Mouse (Mus musculus): ENCODE results near the gene Senp5. TPM values are rescaled to one million over a fixed set of nuclear protein-coding genes. Genes with fewer than 3 reads are reported as not detected.
A peak's percentile ranks its signal among the peaks of the same experiment; 100 is the strongest.
"Not testable (repeated sequence)": the region's sequence is repeated elsewhere in the genome, so short reads cannot be mapped to it uniquely, and the experiment has no call there.

Senp5 gene
- polyA plus RNA-seq, 1 experiment from 2014 or later, result 10.4 TPM

DNA sequence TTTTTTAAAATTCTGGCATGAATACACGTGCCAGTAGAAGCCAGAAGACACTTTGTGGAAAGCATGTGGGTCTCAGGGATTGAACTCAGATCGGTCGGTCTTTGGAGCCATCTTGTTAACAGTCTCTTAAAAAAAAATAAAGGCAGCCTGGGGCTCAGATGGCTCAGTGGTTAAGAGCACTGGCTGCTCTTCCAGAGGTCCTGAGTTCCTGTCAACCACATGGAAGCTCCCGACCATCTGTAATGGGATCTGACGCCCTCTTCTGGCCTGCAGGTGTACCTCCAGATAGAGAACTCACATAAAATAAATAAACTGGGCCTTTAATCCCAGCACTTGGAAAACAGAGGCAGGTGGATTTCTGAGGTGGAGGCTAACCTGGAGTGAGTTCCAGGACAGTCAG lies 22.1 kb downstream of the Senp5 start:
- no peak overlapping the region for H3K27ac ChIP-seq (replicated peaks)
- no peak overlapping the region for H3K4me2 ChIP-seq
- no peaks in the 10 kb centered on the region for H3K27me3 ChIP-seq (replicated peaks)
- H3K4me1 ChIP-seq, result no peaks in the 10 kb centered on the region
- ATAC-seq (ENCODE audit: extremely low read depth, insufficient number of reproducible peaks, low FRiP score, low TSS enrichment), result no peak
- WGBS, result 76% methylated on average over 5 of the region's 5 CpGs
- H3K36me3 ChIP-seq, result peaks cover 72% of the 10 kb centered on the region
- no peak overlapping the region for H3K4me3 ChIP-seq
- no peaks in the 10 kb centered on the region for H3K9me3 ChIP-seq
- H3K9ac ChIP-seq, result no peak overlapping the region

DNA sequence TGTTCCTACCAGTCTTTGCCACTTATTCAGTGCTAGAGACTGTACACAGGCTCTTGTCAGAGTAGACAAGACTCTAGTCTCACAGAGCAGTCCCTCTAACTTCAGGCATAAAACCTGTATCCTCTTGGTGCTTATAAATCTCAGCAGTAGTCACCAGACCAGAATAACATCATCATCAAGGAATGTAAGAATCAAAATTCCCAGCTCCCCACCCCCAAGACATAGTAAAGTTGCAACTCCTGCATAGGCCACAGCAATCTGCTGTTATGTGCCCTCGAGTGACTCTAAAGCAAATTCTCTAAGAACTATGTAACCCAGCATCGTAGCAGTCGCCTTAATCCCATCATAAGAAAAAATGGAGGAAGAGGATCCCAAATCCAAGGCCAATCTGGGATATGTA lies 23.6 kb downstream of the Senp5 start:
- no peaks in the 10 kb centered on the region for H3K9me3 ChIP-seq
- no peak for ATAC-seq (ENCODE audit: extremely low read depth, insufficient number of reproducible peaks, low FRiP score, low TSS enrichment)
- no peak overlapping the region for H3K27ac ChIP-seq (replicated peaks)
- WGBS, result 82% methylated on average over 3 of the region's 3 CpGs
- H3K4me2 ChIP-seq, result no peak overlapping the region
- H3K9ac ChIP-seq, result no peak overlapping the region
- H3K4me3 ChIP-seq, result no peak overlapping the region
- no peaks in the 10 kb centered on the region for H3K4me1 ChIP-seq
- no peaks in the 10 kb centered on the region for H3K27me3 ChIP-seq (replicated peaks)
- H3K36me3 ChIP-seq, result peaks cover 76% of the 10 kb centered on the region

DNA sequence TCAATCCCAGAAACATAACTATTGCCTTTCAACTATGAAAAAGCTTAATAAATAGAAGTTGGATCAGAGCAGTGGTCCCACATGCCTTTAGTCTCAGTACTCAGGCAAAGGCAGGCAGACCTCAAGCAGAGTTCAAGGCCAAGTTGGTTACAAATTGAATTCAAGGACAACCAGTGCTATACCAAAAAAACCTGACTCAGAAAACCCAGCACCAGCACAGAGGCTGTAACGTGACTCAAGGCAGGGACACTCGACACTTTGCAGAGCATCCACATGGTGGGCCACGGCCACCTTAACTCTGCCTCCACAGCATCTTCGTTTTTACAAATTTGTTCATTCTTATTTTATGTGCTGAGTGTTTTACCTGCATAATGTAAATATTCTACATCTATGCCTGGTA lies 27.8 kb downstream of the Senp5 start:
- H3K4me2 ChIP-seq, result no peak overlapping the region
- H3K27me3 ChIP-seq (replicated peaks), result no peaks in the 10 kb centered on the region
- no peak for ATAC-seq (ENCODE audit: extremely low read depth, insufficient number of reproducible peaks, low FRiP score, low TSS enrichment)
- no peak overlapping the region for H3K4me3 ChIP-seq
- H3K9ac ChIP-seq, result no peak overlapping the region
- peaks cover 81% of the 10 kb centered on the region for H3K36me3 ChIP-seq
- no peaks in the 10 kb centered on the region for H3K4me1 ChIP-seq
- H3K27ac ChIP-seq (replicated peaks), result no peak overlapping the region
- H3K9me3 ChIP-seq, result no peaks in the 10 kb centered on the region
- 85% methylated on average over 4 of the region's 4 CpGs for WGBS

DNA sequence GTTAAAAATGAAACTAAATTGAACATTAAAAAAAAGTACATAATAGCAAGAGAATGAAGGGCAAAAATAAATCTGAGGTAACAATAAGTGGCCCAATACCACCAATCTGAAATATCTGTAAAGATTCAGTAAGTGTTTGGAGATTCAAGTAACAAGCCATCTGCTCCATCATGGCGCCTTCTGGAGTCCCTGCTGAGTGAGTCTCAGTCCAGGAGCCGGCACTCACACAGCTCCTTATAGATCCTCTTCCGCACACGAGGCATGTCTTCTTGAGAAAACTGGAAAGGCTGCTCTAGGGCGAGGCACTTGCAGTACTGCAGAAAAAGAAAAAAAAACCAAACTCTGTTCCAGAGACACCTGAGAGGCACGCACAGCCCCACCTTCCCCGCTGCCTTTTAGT lies 39.9 kb downstream of the Senp5 start:
- Histone ChIP-seq H3K4me1 (no peaks in the 10 kb centered on the region), H3K9me3 (no peaks in the 10 kb centered on the region), H3K27me3 (replicated peaks) (no peaks in the 10 kb centered on the region), H3K27ac (replicated peaks) (no peak overlapping the region), H3K4me3 (no peak overlapping the region), H3K9ac (no peak overlapping the region), H3K4me2 (no peak overlapping the region), H3K36me3 (peaks cover 93% of the 10 kb centered on the region)
- no peak for ATAC-seq (ENCODE audit: extremely low read depth, insufficient number of reproducible peaks, low FRiP score, low TSS enrichment)
- 84% methylated on average over 7 of the region's 7 CpGs for WGBS

DNA sequence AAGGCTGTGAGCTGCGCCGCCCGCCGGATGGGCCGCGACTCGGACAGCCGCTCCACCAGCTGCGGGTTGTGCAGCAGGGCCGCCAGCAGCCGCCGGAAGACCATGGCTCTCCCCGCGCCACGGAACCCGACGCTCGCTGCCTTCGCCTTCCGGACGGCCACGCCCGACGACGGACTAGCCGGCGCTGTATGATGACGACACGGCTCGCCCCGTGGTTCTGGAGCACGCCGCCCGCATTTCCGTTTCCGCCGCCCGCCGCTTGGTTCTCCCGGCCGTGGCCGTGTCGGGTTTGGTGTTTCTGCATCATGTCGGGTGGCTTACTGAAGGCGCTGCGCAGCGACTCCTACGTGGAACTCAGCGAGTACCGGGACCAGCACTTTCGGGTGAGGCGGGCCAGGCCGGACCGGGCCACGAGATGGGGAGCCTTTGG lies 54.7 kb downstream of the Senp5 start, which contains the start of the genes 0610012G03Rik and Ncbp2:
0610012G03Rik (minus strand) TSS at position 150 of the 430 bp plus-strand sequence.
Ncbp2 (plus strand) TSS at position 169 of the 430 bp plus-strand sequence.
- under 1% methylated on average over 55 of the region's 55 CpGs for WGBS
- Histone ChIP-seq H3K9me3 (no peaks in the 10 kb centered on the region), H3K4me3 (peak within 1 kb of the TSS; percentile 74), H3K36me3 (peaks cover 36% of the 10 kb centered on the region), H3K9ac (peak within 1 kb of the TSS; percentile 97), H3K27me3 (replicated peaks) (no peaks in the 10 kb centered on the region), H3K27ac (replicated peaks) (peak within 1 kb of the TSS; percentile 97), H3K4me1 (peaks cover 38% of the 10 kb centered on the region), H3K4me2 (peak within 1 kb of the TSS; percentile 96)
- ATAC-seq (ENCODE audit: extremely low read depth, insufficient number of reproducible peaks, low FRiP score, low TSS enrichment), result peak; percentile 82

DNA sequence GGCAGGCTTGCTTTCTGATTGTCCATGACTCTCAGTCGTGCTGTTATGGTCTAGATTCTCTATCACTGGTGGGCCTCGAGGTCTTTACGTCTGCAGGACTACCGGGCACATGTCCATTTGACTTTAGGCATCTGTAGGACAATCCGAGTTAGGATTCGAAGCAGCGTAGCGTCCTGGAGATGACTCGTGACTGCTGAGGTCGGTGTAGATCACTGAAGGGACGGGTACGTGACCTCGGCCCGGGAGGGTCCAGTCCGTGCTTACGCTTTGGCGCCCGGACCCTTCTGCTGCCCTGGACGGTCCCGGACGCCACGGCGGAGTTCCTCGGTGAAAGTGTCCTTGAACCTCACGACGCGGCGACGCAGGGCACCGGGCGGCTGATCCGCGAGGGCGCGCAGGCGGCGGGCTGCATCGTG lies 55.2 kb downstream of the Senp5 start:
- WGBS, result under 1% methylated on average over 38 of the region's 38 CpGs
- H3K4me3 ChIP-seq, result peak overlapping the region; percentile 74
- no peaks in the 10 kb centered on the region for H3K27me3 ChIP-seq (replicated peaks)
- H3K9ac ChIP-seq, result peak overlapping the region; percentile 97
- ATAC-seq (ENCODE audit: extremely low read depth, insufficient number of reproducible peaks, low FRiP score, low TSS enrichment), result no peak
- peaks cover 36% of the 10 kb centered on the region for H3K36me3 ChIP-seq
- H3K4me2 ChIP-seq, result peak overlapping the region; percentile 96
- H3K27ac ChIP-seq (replicated peaks), result peak overlapping the region; percentile 97
- no peaks in the 10 kb centered on the region for H3K9me3 ChIP-seq
- H3K4me1 ChIP-seq, result peaks cover 38% of the 10 kb centered on the region

DNA sequence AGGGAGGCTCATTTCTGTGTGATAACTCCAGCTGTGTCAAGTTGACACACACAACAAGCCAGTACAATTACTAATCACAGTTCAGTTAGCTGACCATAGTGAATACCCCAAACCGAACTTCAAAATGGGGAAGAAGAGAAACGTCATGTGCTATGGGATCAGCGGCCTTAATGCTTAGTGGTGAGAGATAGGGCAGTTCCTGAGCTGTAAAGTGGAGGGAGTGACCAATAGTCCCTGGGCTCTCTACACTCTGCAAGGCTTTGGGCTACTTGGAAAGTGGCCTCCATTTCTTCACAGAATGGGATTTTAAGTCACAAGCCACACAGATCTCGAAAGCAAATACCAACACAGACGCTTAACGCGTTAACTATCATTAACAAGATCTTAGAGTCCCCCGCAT lies 55.8 kb downstream of the Senp5 start:
- peak overlapping the region; percentile 97 for H3K27ac ChIP-seq (replicated peaks)
- 18% methylated on average over 8 of the region's 8 CpGs for WGBS

DNA sequence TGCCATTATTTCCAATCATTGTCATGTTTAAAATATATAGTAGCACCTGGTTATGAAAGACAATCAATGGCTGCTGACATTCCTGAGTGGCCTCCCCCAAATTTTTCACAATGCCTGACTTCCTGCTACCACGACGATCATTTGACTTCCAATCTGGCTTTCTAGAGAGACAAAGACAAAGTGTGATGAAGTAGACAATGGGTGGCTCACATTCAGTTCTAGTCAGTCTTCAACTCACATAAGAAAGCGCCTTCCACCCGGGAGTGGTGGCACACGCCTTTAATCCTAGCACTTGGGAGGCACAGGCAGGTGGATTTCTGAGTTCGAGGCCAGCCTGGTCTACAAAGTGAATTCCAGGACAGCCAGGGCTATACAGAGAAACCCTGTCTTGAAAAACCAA lies 57.1 kb downstream of the Senp5 start:
- not testable (repeated sequence) for ATAC-seq (ENCODE audit: extremely low read depth, insufficient number of reproducible peaks, low FRiP score, low TSS enrichment); H3K27ac ChIP-seq (replicated peaks); H3K9me3 ChIP-seq; H3K27me3 ChIP-seq (replicated peaks)
- peak overlapping the region; percentile 96 for H3K4me2 ChIP-seq
- peaks cover 19% of the 10 kb centered on the region; the same call in 1 of the 2 replicates for H3K36me3 ChIP-seq
- H3K4me3 ChIP-seq, result peak overlapping the region; percentile 74
- peaks cover 38% of the 10 kb centered on the region for H3K4me1 ChIP-seq
- H3K9ac ChIP-seq, result 0 out of 2 replicates have a peak overlapping the region, but pooled peaks have one; percentile 33
- 83% methylated on average over 6 of the region's 6 CpGs for WGBS

More for the DNA sequence above, 55.8 kb downstream of the Senp5 start:
- Histone ChIP-seq H3K36me3 (peaks cover 33% of the 10 kb centered on the region), H3K4me1 (peaks cover 38% of the 10 kb centered on the region), H3K9ac (peak overlapping the region; percentile 97), H3K27me3 (replicated peaks) (no peaks in the 10 kb centered on the region), H3K4me3 (peak overlapping the region; percentile 74), H3K4me2 (peak overlapping the region; percentile 96), H3K9me3 (no peaks in the 10 kb centered on the region)
- ATAC-seq (ENCODE audit: extremely low read depth, insufficient number of reproducible peaks, low FRiP score, low TSS enrichment), result no peak

DNA sequence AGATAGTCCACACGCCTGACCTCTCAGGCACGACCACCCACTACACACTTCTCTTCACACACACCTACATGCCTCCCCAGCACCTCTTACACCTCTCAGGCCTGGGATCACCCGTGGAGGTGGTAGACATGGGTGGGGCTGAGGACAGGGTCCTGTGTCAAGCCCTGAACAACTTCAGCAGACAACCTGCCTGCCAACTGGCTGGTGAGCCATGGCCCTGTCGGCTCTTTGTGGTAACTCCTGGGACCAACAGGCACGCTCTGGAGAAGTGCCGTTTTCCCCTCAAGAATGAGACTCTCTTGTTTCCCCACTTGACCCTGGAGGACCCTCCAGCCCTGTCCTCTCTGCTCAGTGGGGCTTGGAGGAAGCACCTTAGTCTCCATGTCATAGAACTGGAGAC lies 57.7 kb downstream of the Senp5 start:
- WGBS, result 74% methylated on average over 6 of the region's 6 CpGs
- no peak for ATAC-seq (ENCODE audit: extremely low read depth, insufficient number of reproducible peaks, low FRiP score, low TSS enrichment)

DNA sequence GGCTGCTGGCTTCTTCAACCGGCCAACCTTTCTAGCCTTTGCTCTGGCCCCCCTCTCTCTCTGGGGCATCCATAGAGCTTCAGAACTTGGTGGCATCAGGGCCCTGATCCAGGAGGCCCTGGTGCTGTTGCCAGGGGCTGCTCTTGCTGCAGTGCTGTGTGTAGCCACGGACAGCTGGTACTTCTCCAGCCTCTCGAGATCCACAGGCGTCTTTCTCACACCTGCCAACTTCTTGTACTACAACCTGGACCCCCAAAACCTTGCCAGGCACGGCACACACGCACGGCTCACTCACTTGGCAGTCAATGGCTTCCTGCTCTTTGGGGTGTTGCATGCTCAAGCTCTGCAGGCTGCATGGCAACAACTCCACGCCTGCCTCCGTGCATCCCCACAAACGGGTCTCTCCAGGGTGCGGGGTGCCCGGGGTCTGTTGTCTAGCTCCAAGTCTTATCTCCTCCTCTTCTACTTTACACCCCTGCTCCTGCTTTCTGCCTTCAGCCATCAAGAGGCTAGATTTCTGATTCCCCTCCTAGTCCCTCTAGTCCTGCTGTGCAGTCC lies 58.3 kb downstream of the Senp5 start:
- Histone ChIP-seq H3K4me3 (no peak overlapping the region), H3K4me2 (no peak overlapping the region), H3K9ac (no peak overlapping the region), H3K4me1 (peaks cover 36% of the 10 kb centered on the region), H3K27ac (replicated peaks) (no peak overlapping the region), H3K27me3 (replicated peaks) (no peaks in the 10 kb centered on the region), H3K9me3 (no peaks in the 10 kb centered on the region), H3K36me3 (peaks cover 8% of the 10 kb centered on the region; the same call in 1 of the 2 replicates)
- WGBS, result 77% methylated on average over 12 of the region's 12 CpGs
- no peak for ATAC-seq (ENCODE audit: extremely low read depth, insufficient number of reproducible peaks, low FRiP score, low TSS enrichment)

More for the DNA sequence above, 57.7 kb downstream of the Senp5 start:
- Histone ChIP-seq H3K9ac (no peak overlapping the region), H3K36me3 (peaks cover 13% of the 10 kb centered on the region; the same call in 1 of the 2 replicates), H3K4me2 (0 out of 2 replicates have a peak overlapping the region, but pooled peaks have one; percentile 7), H3K27me3 (replicated peaks) (no peaks in the 10 kb centered on the region), H3K9me3 (no peaks in the 10 kb centered on the region), H3K4me3 (no peak overlapping the region), H3K4me1 (peaks cover 38% of the 10 kb centered on the region), H3K27ac (replicated peaks) (no peak overlapping the region)

DNA sequence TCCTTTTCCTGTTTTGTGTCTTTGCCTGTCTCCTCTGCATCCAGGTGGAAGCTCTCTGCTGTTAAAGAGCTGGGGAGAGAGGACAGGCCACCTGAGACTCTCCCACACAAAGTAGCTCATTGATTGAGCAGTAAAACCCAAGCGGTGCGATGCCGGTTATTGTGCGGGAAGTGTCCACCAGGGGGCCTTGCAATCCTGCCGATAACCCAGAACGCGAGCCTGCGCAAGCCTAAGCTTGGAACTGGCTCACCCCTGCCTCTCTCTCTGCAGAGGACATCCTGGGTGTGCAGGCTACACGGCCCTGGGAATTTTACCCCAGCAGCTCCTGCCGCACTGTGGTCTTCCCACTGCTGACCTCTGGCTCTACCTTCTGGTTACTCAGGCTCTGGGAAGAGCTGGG lies 59.1 kb downstream of the Senp5 start:
- 4% methylated on average over 10 of the region's 10 CpGs for WGBS
- ATAC-seq (ENCODE audit: extremely low read depth, insufficient number of reproducible peaks, low FRiP score, low TSS enrichment), result no peak
- H3K4me1 ChIP-seq, result peaks cover 28% of the 10 kb centered on the region
- no peak overlapping the region for H3K4me2 ChIP-seq
- no peaks in the 10 kb centered on the region for H3K27me3 ChIP-seq (replicated peaks)
- H3K27ac ChIP-seq (replicated peaks), result no peak overlapping the region
- H3K36me3 ChIP-seq, result peaks cover 8% of the 10 kb centered on the region; the same call in 1 of the 2 replicates
- peak overlapping the region; percentile 38 for H3K9ac ChIP-seq
- H3K9me3 ChIP-seq, result no peaks in the 10 kb centered on the region
- H3K4me3 ChIP-seq, result no peak overlapping the region

DNA sequence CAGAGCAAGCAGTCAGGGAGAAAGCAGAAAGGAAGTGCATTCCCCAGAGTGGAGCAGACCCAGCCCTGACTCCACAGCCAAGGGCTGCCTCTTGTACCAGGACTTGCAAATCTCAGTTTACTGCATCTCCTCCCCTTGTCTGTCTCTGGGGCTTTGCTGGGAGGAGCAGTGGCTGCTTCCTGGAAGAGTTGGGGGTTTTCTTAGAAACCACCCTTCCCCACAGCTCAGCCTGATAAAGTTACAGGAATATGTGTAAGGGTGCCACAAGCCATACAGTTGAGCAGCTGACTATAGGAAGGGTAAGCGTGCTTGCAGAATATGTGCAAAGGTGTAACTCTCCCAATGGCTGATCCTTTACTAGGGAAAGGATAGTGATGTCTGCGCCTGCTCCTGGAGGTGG lies 62.5 kb downstream of the Senp5 start:
- peaks cover 8% of the 10 kb centered on the region for H3K4me1 ChIP-seq
- WGBS, result 59% methylated on average over 2 of the region's 2 CpGs
- no peak overlapping the region for H3K9ac ChIP-seq

More for the DNA sequence above, 62.5 kb downstream of the Senp5 start:
- ATAC-seq (ENCODE audit: extremely low read depth, insufficient number of reproducible peaks, low FRiP score, low TSS enrichment), result no peak
- H3K9me3 ChIP-seq, result no peaks in the 10 kb centered on the region
- H3K4me2 ChIP-seq, result no peak overlapping the region
- H3K27me3 ChIP-seq (replicated peaks), result peaks cover 11% of the 10 kb centered on the region
- H3K36me3 ChIP-seq, result peaks cover 4% of the 10 kb centered on the region; the same call in 1 of the 2 replicates
- no peak overlapping the region for H3K4me3 ChIP-seq
- no peak overlapping the region for H3K27ac ChIP-seq (replicated peaks)

Measured in heart, embryonic 13.5 days (tissue).